ENCODE assay signal across 11 mouse cellular contexts in genomic region chr10:83036340-83037045, GRCm38 (mm10). TPM values are rescaled to one million over a fixed set of nuclear protein-coding genes. Genes with fewer than 3 reads are reported as not detected.
DNase-seq lines count a peak whose midpoint lies in the region; ATAC-seq and TF ChIP-seq lines count a peak whose summit lies in the region.
"Had no signal": no experiment of that assay in that cellular context is flagged by ENCODE, and none has a peak within 500 bp of the region (broad histone marks: within the 10 kb centered on the region; RNA-seq: fewer than 3 reads in every experiment).

No protein-coding gene starts in this region.

- peak; percentile 37 for DNase-seq in kidney, postnatal 10 days
- no peak for DNase-seq in kidney, adult 11 months
- DNase-seq in 416B (ENCODE audit: low read depth) (peak; percentile 45), MEL (ENCODE audit: low read depth, low spot score) (peak; percentile 7)
- DNase-seq in left cerebral cortex, postnatal 36 days (ENCODE audit: low spot score in 2 of 2) = no peak
- no peak for DNase-seq in ovary, postnatal 10 days (ENCODE audit: low spot score)
- DNase-seq in layer of hippocampus, adult 9-11 months = no peak
- DNase-seq: forebrain, postnatal 0 days; heart, adult 2 months had no signal

- H3K4me3 ChIP-seq in MEL (ENCODE audit: control insufficient read depth in 1 of 2, insufficient read depth in 1 of 2, low read depth in 2 of 2, low read length in 2 of 2) = no peak overlapping the region
- H3K4me3 ChIP-seq in hindbrain, embryonic 16.5 days (ENCODE audit: low read length) = no peak overlapping the region
- H3K4me3 ChIP-seq: heart, adult 2 months; stomach, embryonic 15.5 days had no signal

- H3K9me3 ChIP-seq in MEL (replicated peaks; ENCODE audit: insufficient read depth, low read length) = no peaks in the 10 kb centered on the region
- no peaks in the 10 kb centered on the region for H3K9me3 ChIP-seq in hindbrain, embryonic 16.5 days (ENCODE audit: control insufficient read depth, low read length)
- H3K9me3 ChIP-seq: stomach, embryonic 15.5 days had no signal

- peaks cover 0 to 9% of the 10 kb centered on the region in 2 experiments; a peak in 2 of 4 replicates for H3K36me3 ChIP-seq in MEL (ENCODE audit: control insufficient read depth in 1 of 2, insufficient read depth in 2 of 2, low read length in 2 of 2)
- no peaks in the 10 kb centered on the region for H3K36me3 ChIP-seq in hindbrain, embryonic 16.5 days (ENCODE audit: control insufficient read depth, insufficient read depth, low read length)
- H3K36me3 ChIP-seq: stomach, embryonic 15.5 days had no signal

- H3K4me1 ChIP-seq in MEL (ENCODE audit: control insufficient read depth in 1 of 2, insufficient read depth in 2 of 2, low read length in 2 of 2) = peaks cover 4 to 5% of the 10 kb centered on the region in 2 experiments; a peak in 2 of 4 replicates
- peaks cover 6% of the 10 kb centered on the region; the same call in 1 of the 2 replicates for H3K4me1 ChIP-seq in hindbrain, embryonic 16.5 days (ENCODE audit: control insufficient read depth, insufficient read depth, low read depth, low read length)

- TF ChIP-seq POLR2A in MEL (IDR thresholded peaks at IDR 0.05; ENCODE audit: control insufficient read depth in 1 of 2, insufficient read depth in 1 of 2, low read depth in 1 of 2, low read length in 2 of 2, poor library complexity in 1 of 2) = no peak

- intact Hi-C loops in left cerebral cortex, postnatal 36 days (cut with DNase I) = loop anchor here (5.0 kb wide), 1 partner anchor 49 kb away; the partner anchor contains the start of gene Chst11

- no peak for TF ChIP-seq RAD21 in MEL (IDR thresholded peaks at IDR 0.05; ENCODE audit: low read depth, low read length)

- no peaks in the 10 kb centered on the region for H3K27me3 ChIP-seq in MEL (ENCODE audit: control insufficient read depth in 1 of 2, insufficient read depth in 2 of 2, low read length in 2 of 2)
- no peaks in the 10 kb centered on the region for H3K27me3 ChIP-seq in hindbrain, embryonic 16.5 days (replicated peaks; ENCODE audit: control insufficient read depth, insufficient read depth, low read length)
- H3K27me3 ChIP-seq: stomach, embryonic 15.5 days had no signal

- no peaks in the 10 kb centered on the region for H3K79me2 ChIP-seq in MEL (ENCODE audit: control insufficient read depth, insufficient read depth, low read length, poor library complexity)

- ATAC-seq in hindbrain, embryonic 16.5 days = peak; percentile 28; the same call in 1 of the 2 replicates
- ATAC-seq: forebrain, postnatal 0 days had no signal

- TF ChIP-seq CTCF in MEL (IDR thresholded peaks at IDR 0.05 in 2 of 3, conservative IDR thresholded peaks at IDR 0.05 in 1 of 3; ENCODE audit: control insufficient read depth in 1 of 3, insufficient read depth in 1 of 3, low read depth in 2 of 3, low read length in 3 of 3, poor library complexity in 1 of 3, severe bottlenecking in 1 of 3) = no peak

- TF ChIP-seq EP300 in MEL (IDR thresholded peaks at IDR 0.05; ENCODE audit: low read depth in 1 of 2, low read length in 2 of 2) = no peak

- H3K27ac ChIP-seq in MEL (ENCODE audit: control insufficient read depth, low read depth, low read length) = no peak overlapping the region
- 0 out of 2 replicates have a peak overlapping the region, but pooled peaks have one; percentile 19 for H3K27ac ChIP-seq in hindbrain, embryonic 16.5 days (ENCODE audit: low read depth, low read length)
- H3K27ac ChIP-seq: heart, adult 2 months; stomach, embryonic 15.5 days had no signal

- no peak overlapping the region for H3K4me2 ChIP-seq in hindbrain, embryonic 16.5 days (ENCODE audit: low read length)
- H3K4me2 ChIP-seq: stomach, embryonic 15.5 days had no signal

- 59% methylated on average over 20 of the region's 20 CpGs for whole genome bisulfite sequencing in hindbrain, embryonic 16.5 days

- no peak overlapping the region for H3K9ac ChIP-seq in MEL (ENCODE audit: control insufficient read depth, low read depth, low read length, poor library complexity, severe bottlenecking)
- no peak overlapping the region for H3K9ac ChIP-seq in hindbrain, embryonic 16.5 days (ENCODE audit: low read depth, low read length)
- H3K9ac ChIP-seq: forebrain, postnatal 0 days; stomach, embryonic 15.5 days had no signal

TF ChIP-seq in MEL, 35 proteins besides CTCF, POLR2A, EP300 and RAD21:
- TF ChIP-seq POLR2AphosphoS2 (IDR thresholded peaks at IDR 0.05; ENCODE audit: low read length) = no peak
- TF ChIP-seq ETS1 (IDR thresholded peaks at IDR 0.05; ENCODE audit: low read depth, low read length) = no peak
- no peak for TF ChIP-seq MEF2A (IDR thresholded peaks at IDR 0.05; ENCODE audit: extremely low read depth, insufficient replicate concordance, low read depth, low read length, poor library complexity, severe bottlenecking)
- no peak for TF ChIP-seq NRF1 (IDR thresholded peaks at IDR 0.05; ENCODE audit: insufficient read depth, low read depth, low read length, poor library complexity, severe bottlenecking)
- no peak for TF ChIP-seq MAX (IDR thresholded peaks at IDR 0.05; ENCODE audit: low read length)
- TF ChIP-seq ZC3H11A (IDR thresholded peaks at IDR 0.05; ENCODE audit: low read depth, low read length) = no peak
- no peak for TF ChIP-seq KAT2A (conservative IDR thresholded peaks at IDR 0.05; ENCODE audit: low read depth, low read length)
- TF ChIP-seq SMC3 (IDR thresholded peaks at IDR 0.05; ENCODE audit: low read depth, low read length) = no peak
- TF ChIP-seq SIN3A (IDR thresholded peaks at IDR 0.05; ENCODE audit: low read length) = no peak
- no peak for TF ChIP-seq E2F4 (IDR thresholded peaks at IDR 0.05; ENCODE audit: borderline replicate concordance, low read depth, low read length)
- TF ChIP-seq TCF12 (IDR thresholded peaks at IDR 0.05; ENCODE audit: low read depth, low read length) = no peak
- TF ChIP-seq MXI1 (IDR thresholded peaks at IDR 0.05; ENCODE audit: low read depth, low read length) = no peak
- no peak for TF ChIP-seq MAZ (IDR thresholded peaks at IDR 0.05; ENCODE audit: low read depth, low read length)
- no peak for TF ChIP-seq GABPA (IDR thresholded peaks at IDR 0.05; ENCODE audit: low read depth, low read length)
- TF ChIP-seq MYC (IDR thresholded peaks at IDR 0.05; ENCODE audit: low read depth, low read length) = no peak
- TF ChIP-seq ZNF384 (IDR thresholded peaks at IDR 0.05; ENCODE audit: low read depth, low read length) = no peak
- TF ChIP-seq BHLHE40 (IDR thresholded peaks at IDR 0.05; ENCODE audit: borderline replicate concordance, low read depth, low read length) = no peak
- no peak for TF ChIP-seq MYB (IDR thresholded peaks at IDR 0.05; ENCODE audit: low read depth, low read length)

RNA-seq across cellular contexts. Expression of gene Chst11, which starts 51.2 kb away (rescaled TPM):
- 3.1 and 4.5 TPM in 2 replicates for total RNA-seq in MEL (2012; rRNA removed)
- polyA plus RNA-seq in MEL (2012; ENCODE audit: insufficient read depth in 1 of 2, insufficient read length in 2 of 2, low read depth in 1 of 2, low replicate concordance in 2 of 2, missing spikeins in 1 of 2) = 10 to 100 TPM in 1 of 2 experiments, not detected in 1; 10.6 TPM
- polyA plus RNA-seq in hindbrain, embryonic 16.5 days (2015; fragmentation: Nextera tagmentation; extraction: Ambion mirVana) = 3.6 and 4.1 TPM in 2 replicates
- total RNA-seq in left cerebral cortex, postnatal 36 days (2021) = 10 to 100 TPM; 29.9 to 33.3 TPM

Comparison
In these comparisons a context has a peak if more than half of its experiments do, and no peak if none do; other contexts are left out.
1. DNase-seq: peak in kidney, postnatal 10 days (single experiment), 416B (single experiment) and MEL (single experiment); none in kidney, adult 11 months (single experiment), left cerebral cortex, postnatal 36 days (0 of 2), ovary, postnatal 10 days (single experiment) and layer of hippocampus, adult 9-11 months (single experiment).